Mouse (Mus musculus) CH12.LX (cell line): ENCODE measurements around the gene Kctd17. TPM values are rescaled to one million over a fixed set of nuclear protein-coding genes. Genes with fewer than 3 reads are reported as not detected.
A peak's percentile ranks its signal among the peaks of the same experiment; 100 is the strongest.

ENCODE experiments used
- DNase-seq: peaks from one replicate; pipeline ENCODE4 v3.0.0-alpha.2; 2013; ENCODE audit errors: extremely low read depth
- H3K27ac ChIP-seq: 2 replicates; pipeline ENCODE4 v1.5.1; 2012; ENCODE audit warnings: low read depth, mild to moderate bottlenecking, control low read depth, moderate library complexity; ENCODE audit not compliant: insufficient read depth
- H3K27me3 ChIP-seq: replicated peaks from 2 replicates; pipeline ENCODE3; 2012; ENCODE audit warnings: inconsistent platforms
- H3K36me3 ChIP-seq, 2 experiments: replicated peaks in 1 of 2; 2 replicates each; pipeline versions ENCODE3 to v1.6.1; 2012; ENCODE audit warnings: inconsistent platforms in 1 of 2, low read length in 1 of 2, mild to moderate bottlenecking in 1 of 2, mixed read lengths in 1 of 2, moderate library complexity in 1 of 2; ENCODE audit not compliant: control insufficient read depth in 1 of 2, insufficient read depth in 1 of 2
- H3K4me1 ChIP-seq, 2 experiments: 2 replicates each; pipeline ENCODE4 v1.6.1; 2012; ENCODE audit warnings: inconsistent platforms in 1 of 2, moderate library complexity in 1 of 2; ENCODE audit not compliant: insufficient read depth in 2 of 2, control insufficient read depth in 1 of 2
- H3K4me2 ChIP-seq: 2 replicates; pipeline ENCODE4 v1.6.1; 2012; ENCODE audit warnings: low read depth, mild to moderate bottlenecking, control low read depth; ENCODE audit not compliant: poor library complexity, insufficient read depth, severe bottlenecking
- H3K4me3 ChIP-seq, 3 experiments: fragments of 150-350 bp in 1 of 3; sonication (generic) in 1 of 3; replicated peaks in 1 of 3; 2 replicates each; pipeline versions ENCODE3 to v1.5.1; 2011 to 2012; ENCODE audit warnings: low read depth in 2 of 3, low read length in 2 of 3, mild to moderate bottlenecking in 2 of 3, moderate library complexity in 2 of 3, control low read depth in 1 of 3, improper control_type of control experiment in 1 of 3, inconsistent platforms in 1 of 3, mixed read lengths in 1 of 3; ENCODE audit not compliant: poor library complexity in 1 of 3
- H3K79me2 ChIP-seq: replicated peaks from 2 replicates; pipeline ENCODE4 v1.6.1; 2012; ENCODE audit warnings: mild to moderate bottlenecking, moderate library complexity; ENCODE audit not compliant: control insufficient read depth, poor library complexity, insufficient read depth, severe bottlenecking; ENCODE audit errors: extremely low read depth
- H3K9ac ChIP-seq: 2 replicates; pipeline ENCODE4 v1.6.1; 2012; ENCODE audit warnings: low read depth, mild to moderate bottlenecking, control low read depth, moderate library complexity; ENCODE audit not compliant: insufficient read depth
- H3K9me3 ChIP-seq: replicated peaks from 2 replicates; pipeline ENCODE3; 2012; ENCODE audit warnings: low read length, inconsistent platforms, mixed read lengths
- BHLHE40 ChIP-seq: IDR thresholded peaks from 2 replicates; pipeline ENCODE4 v1.6.1; 2011; ENCODE audit warnings: mild to moderate bottlenecking, low read depth, low read length, improper control_type of control experiment
- E2F4 ChIP-seq: IDR thresholded peaks from 2 replicates; pipeline ENCODE4 v1.6.1; 2011; ENCODE audit warnings: low read depth, low read length, improper control_type of control experiment; ENCODE audit not compliant: insufficient replicate concordance
- ELF1 ChIP-seq: IDR thresholded peaks from 2 replicates; pipeline ENCODE4 v1.6.1; 2014; ENCODE audit warnings: low read depth, mild to moderate bottlenecking, inconsistent platforms, low read length, improper control_type of control experiment
- KAT2A ChIP-seq: IDR thresholded peaks from 2 replicates; pipeline ENCODE4 v1.6.1; 2012; ENCODE audit warnings: low read length, improper control_type of control experiment, inconsistent platforms; ENCODE audit not compliant: insufficient replicate concordance
- MAZ ChIP-seq: IDR thresholded peaks from 2 replicates; pipeline ENCODE4 v1.6.1; 2012; ENCODE audit warnings: low read depth, mild to moderate bottlenecking, inconsistent platforms, low read length, improper control_type of control experiment, moderate library complexity
- MXI1 ChIP-seq: IDR thresholded peaks from 2 replicates; pipeline ENCODE4 v1.6.1; 2011; ENCODE audit warnings: mild to moderate bottlenecking, low read depth, low read length, improper control_type of control experiment
- MYC ChIP-seq: IDR thresholded peaks from 2 replicates; pipeline ENCODE4 v1.6.1; 2011; ENCODE audit warnings: low read depth, mild to moderate bottlenecking, improper control_type of control experiment, low read length
- POLR2A ChIP-seq: IDR thresholded peaks from 2 replicates; pipeline ENCODE4 v1.6.1; 2011; ENCODE audit warnings: low read depth, mild to moderate bottlenecking, improper control_type of control experiment, low read length
- POLR2AphosphoS2 ChIP-seq: IDR thresholded peaks from 2 replicates; pipeline ENCODE4 v1.6.1; 2011; ENCODE audit warnings: low read depth, low read length, improper control_type of control experiment
- SMC3 ChIP-seq: IDR thresholded peaks from 2 replicates; pipeline ENCODE4 v1.6.1; 2011; ENCODE audit warnings: low read depth, low read length, improper control_type of control experiment
- TCF12 ChIP-seq: IDR thresholded peaks from 2 replicates; pipeline ENCODE4 v1.6.1; 2014; ENCODE audit warnings: low read depth, mild to moderate bottlenecking, inconsistent platforms, low read length, improper control_type of control experiment
- UBTF ChIP-seq: IDR thresholded peaks from 2 replicates; pipeline ENCODE4 v1.6.1; 2012; ENCODE audit warnings: low read depth, mild to moderate bottlenecking, inconsistent platforms, low read length, improper control_type of control experiment, moderate library complexity
- USF1 ChIP-seq: IDR thresholded peaks from 2 replicates; pipeline ENCODE4 v1.6.1; 2014; ENCODE audit warnings: low read depth, mild to moderate bottlenecking, inconsistent platforms, low read length, improper control_type of control experiment
- USF2 ChIP-seq: conservative IDR thresholded peaks from 2 replicates; pipeline ENCODE4 v1.6.1; 2011; ENCODE audit warnings: low read depth, low read length, improper control_type of control experiment
- ZNF384 ChIP-seq: IDR thresholded peaks from 2 replicates; pipeline ENCODE4 v1.6.1; 2012; ENCODE audit warnings: low read depth, low read length, improper control_type of control experiment, inconsistent platforms
- dilution Hi-C: fragments of 300-500 bp; cut with MboI; formaldehyde crosslinking; loops from 2 replicates; pipeline ENCODE4 v1.14.3; 2020; ENCODE audit warnings: low sequenced_read_pairs; ENCODE audit not compliant: extremely low pct_unique_long_range_greater_than_20kb, extremely low pct_ligation_motif_present
- in situ Hi-C: fragments of 300-500 bp; cut with MboI; formaldehyde crosslinking; loops from 3 replicates; pipeline ENCODE4 v1.14.3; 2019; ENCODE audit warnings: low sequenced_read_pairs, low pct_ligation_motif_present, low pct_unique_long_range_greater_than_20kb, mixed read lengths
- polyA plus RNA-seq: library from polyadenylated mRNA; unstranded; fragments of >175 nt; gene quantifications from 2 replicates; pipeline ENCODE4 v1.2.1, GENCODE M21; 2012; ENCODE audit warnings: low read depth; ENCODE audit not compliant: insufficient read length
- total RNA-seq, 2 experiments: library from RNA; depleted of rRNA; stranded (reverse); fragments of 300-350 nt in 1 of 2; fragments of >200 nt in 1 of 2; gene quantifications; 2 replicates each; pipeline ENCODE4 v1.2.3; 2012 to 2014

Gene Kctd17
- total and polyA plus RNA-seq, 3 experiments: not detected

DNA sequence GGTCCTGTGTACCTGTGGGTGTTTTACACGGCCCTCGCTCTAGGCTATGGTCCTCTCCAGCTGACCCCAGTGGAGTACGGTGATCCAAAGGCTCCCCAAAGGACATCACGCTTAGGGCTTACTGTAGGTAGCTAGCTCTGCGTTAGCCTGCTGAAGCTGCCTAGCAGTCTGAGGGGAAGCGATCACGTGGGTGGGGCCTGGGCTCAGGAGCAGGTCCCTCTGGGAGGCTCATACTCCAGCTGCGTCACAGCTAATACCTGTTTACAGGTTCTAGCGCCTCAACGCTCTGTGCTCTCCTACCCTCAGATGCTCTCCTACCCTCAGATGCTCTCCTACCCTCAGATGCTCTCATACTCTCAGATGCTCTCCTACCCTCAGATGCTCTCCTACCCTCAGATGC is 2.5 kb downstream of the Kctd17 start:
- in situ Hi-C loops (loop anchor here (25.0 kb wide), 1 partner anchor 306 kb away; no protein-coding TSS in a partner anchor), dilution Hi-C loops (no loop called here)
- Histone ChIP-seq H3K9me3 (peaks cover 8% of the 10 kb centered on the region), H3K36me3 (no peaks in the 10 kb centered on the region), H3K4me2 (no peak overlapping the region), H3K79me2 (no peaks in the 10 kb centered on the region), H3K27me3 (peaks cover 21% of the 10 kb centered on the region), H3K27ac (no peak overlapping the region), H3K9ac (no peak overlapping the region), H3K4me1 (peaks cover 12 to 38% of the 10 kb centered on the region in 2 experiments), H3K4me3 (no peak overlapping the region)
- no peak for DNase-seq
- TF ChIP-seq USF1 (peak; percentile 4; the same call in 1 of the 2 replicates), KAT2A (no peak)

DNA sequence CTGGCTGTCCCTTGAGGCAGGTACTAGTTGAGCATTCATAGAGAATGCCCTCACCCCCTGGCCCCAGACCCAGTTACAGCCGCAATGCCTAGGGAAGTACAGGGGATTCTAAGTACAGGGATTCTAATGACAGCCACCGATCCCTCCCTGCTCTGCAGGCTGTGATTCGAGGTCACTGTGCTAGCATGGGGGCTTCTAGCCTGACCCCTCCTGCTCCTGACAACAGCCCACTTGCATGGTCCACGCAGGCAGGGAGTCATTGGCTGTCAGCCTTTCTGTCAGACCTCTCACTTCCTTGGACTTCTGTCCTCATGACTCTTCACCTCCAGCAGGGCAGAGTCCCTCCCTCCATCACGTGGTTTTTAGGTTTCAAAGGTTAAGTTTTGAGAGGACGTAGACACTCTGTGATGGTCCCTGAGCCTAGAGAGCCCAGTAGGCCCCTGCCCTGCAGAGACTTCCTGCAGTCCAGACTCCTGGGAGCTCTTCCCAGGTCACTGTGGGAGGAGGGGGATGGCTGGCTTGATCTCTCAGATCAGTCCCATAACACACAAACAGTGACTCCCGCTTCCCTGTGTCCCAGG is 3.3 kb downstream of the Kctd17 start:
- dilution Hi-C loops (no loop called here), in situ Hi-C loops (loop anchor here (25.0 kb wide), 1 partner anchor 306 kb away; no protein-coding TSS in a partner anchor)
- no peak for DNase-seq
- no peaks in the 10 kb centered on the region for H3K79me2 ChIP-seq
- H3K36me3 ChIP-seq: no peaks in the 10 kb centered on the region
- peaks cover 28% of the 10 kb centered on the region for H3K27me3 ChIP-seq
- peaks cover 8% of the 10 kb centered on the region for H3K9me3 ChIP-seq
- no peak overlapping the region for H3K27ac ChIP-seq
- no peak overlapping the region for H3K9ac ChIP-seq
- H3K4me2 ChIP-seq: no peak overlapping the region
- TF ChIP-seq MAZ: no peak
- TF ChIP-seq TCF12: no peak
- TF ChIP-seq MYC: no peak
- TF ChIP-seq POLR2AphosphoS2: no peak
- no peak for TF ChIP-seq SMC3
- TF ChIP-seq UBTF: no peak
- TF ChIP-seq USF2: no peak
- TF ChIP-seq POLR2A: no peak
- TF ChIP-seq ZNF384: no peak
- TF ChIP-seq ELF1: no peak
- TF ChIP-seq E2F4: no peak
- TF ChIP-seq MXI1: no peak
- TF ChIP-seq BHLHE40: no peak
- no peak for TF ChIP-seq KAT2A
- no peak overlapping the region for H3K4me3 ChIP-seq
- peaks cover 13 to 39% of the 10 kb centered on the region in 2 experiments for H3K4me1 ChIP-seq
